Mouse (Mus musculus): ENCODE measurements around the gene Foxj1. TPM values are rescaled to one million over a fixed set of nuclear protein-coding genes. Genes with fewer than 3 reads are reported as not detected.

The Foxj1 gene
- polyA plus RNA-seq, 1 experiment from 2014 or later: 23.2 TPM

Other genes starting within 250 kb of the Foxj1 start
- gene Wbp2, start 248.4 kb downstream of the Foxj1 start, polyA plus RNA-seq (2015; fragmentation: Nextera tagmentation; extraction: Ambion mirVana): 149 and 196 TPM in 2 replicates
- 10.9 and 11.6 TPM in 2 replicates for gene Trim47, start 208.2 kb downstream of the Foxj1 start, polyA plus RNA-seq (2015; fragmentation: Nextera tagmentation; extraction: Ambion mirVana)
- 3.0 and 4.0 TPM in 2 replicates for gene Trim65, start 204.3 kb downstream of the Foxj1 start, polyA plus RNA-seq (2015; fragmentation: Nextera tagmentation; extraction: Ambion mirVana)
- 86.2 and 89.0 TPM in 2 replicates for gene Mrpl38, start 196.5 kb downstream of the Foxj1 start, polyA plus RNA-seq (2015; fragmentation: Nextera tagmentation; extraction: Ambion mirVana)
- gene Fbf1, start 167.2 kb downstream of the Foxj1 start, polyA plus RNA-seq (2015; fragmentation: Nextera tagmentation; extraction: Ambion mirVana): 55.7 and 59.0 TPM in 2 replicates
- 90.6 and 104 TPM in 2 replicates for gene Ten1, start 136.5 kb downstream of the Foxj1 start, polyA plus RNA-seq (2015; fragmentation: Nextera tagmentation; extraction: Ambion mirVana)
- 60.6 and 61.4 TPM in 2 replicates for gene Acox1, start 136.4 kb downstream of the Foxj1 start, polyA plus RNA-seq (2015; fragmentation: Nextera tagmentation; extraction: Ambion mirVana)
- 1.0 and 1.1 TPM in 2 replicates for gene Evpl, start 97.3 kb downstream of the Foxj1 start, polyA plus RNA-seq (2015; fragmentation: Nextera tagmentation; extraction: Ambion mirVana)
- 63.9 and 66.1 TPM in 2 replicates for gene Srp68, start 61.2 kb downstream of the Foxj1 start, polyA plus RNA-seq (2015; fragmentation: Nextera tagmentation; extraction: Ambion mirVana)
- gene Galr2, start 54.5 kb downstream of the Foxj1 start, polyA plus RNA-seq (2015; fragmentation: Nextera tagmentation; extraction: Ambion mirVana): 0.51 and 0.68 TPM in 2 replicates
- 106 and 108 TPM in 2 replicates for gene Exoc7, start 28.2 kb downstream of the Foxj1 start, polyA plus RNA-seq (2015; fragmentation: Nextera tagmentation; extraction: Ambion mirVana)
- 69.8 and 78.1 TPM in 2 replicates for gene Rnf157, start 77.6 kb upstream of the Foxj1 start, polyA plus RNA-seq (2015; fragmentation: Nextera tagmentation; extraction: Ambion mirVana)
- 42.7 and 44.3 TPM in 2 replicates for gene Ubald2, start 98.7 kb upstream of the Foxj1 start, polyA plus RNA-seq (2015; fragmentation: Nextera tagmentation; extraction: Ambion mirVana)
- 0.07 and 0.47 TPM in 2 replicates for gene Qrich2, start 130.8 kb upstream of the Foxj1 start, polyA plus RNA-seq (2015; fragmentation: Nextera tagmentation; extraction: Ambion mirVana)
- 181 and 186 TPM in 2 replicates for gene Prpsap1, start 158.8 kb upstream of the Foxj1 start, polyA plus RNA-seq (2015; fragmentation: Nextera tagmentation; extraction: Ambion mirVana)
- gene Sphk1, start 195.5 kb upstream of the Foxj1 start, polyA plus RNA-seq (2015; fragmentation: Nextera tagmentation; extraction: Ambion mirVana): 8.4 and 11.0 TPM in 2 replicates
- 35.0 and 36.7 TPM in 2 replicates for gene Ube2o, start 246.0 kb upstream of the Foxj1 start, polyA plus RNA-seq (2015; fragmentation: Nextera tagmentation; extraction: Ambion mirVana)